Mouse (Mus musculus) heart, embryonic 12.5 days (tissue): ENCODE results near the gene Pin4. TPM values are rescaled to one million over a fixed set of nuclear protein-coding genes. Genes with fewer than 3 reads are reported as not detected.

Experiments
- ATAC-seq: fragments of 200-750 bp; cut with Nextera tagmentation; 2 replicates; pipeline ENCODE4 v1.8.0; 2017; ENCODE audit warnings: moderate TSS enrichment, moderate library complexity; ENCODE audit not compliant: insufficient number of reproducible peaks, low FRiP score
- H3K27ac ChIP-seq: fragments of 300-500 bp; sonication (generic); 2 replicates; pipeline ENCODE4 v1.5.1; 2016; ENCODE audit warnings: mild to moderate bottlenecking, moderate library complexity; ENCODE audit not compliant: poor library complexity, severe bottlenecking
- H3K27me3 ChIP-seq: fragments of 300-500 bp; sonication (generic); replicated peaks from 2 replicates; pipeline ENCODE4 v1.6.1; 2016; ENCODE audit warnings: mild to moderate bottlenecking, moderate library complexity
- H3K36me3 ChIP-seq: fragments of 300-500 bp; sonication (generic); 2 replicates; pipeline ENCODE4 v1.6.1; 2016; ENCODE audit warnings: mild to moderate bottlenecking, moderate library complexity
- H3K4me1 ChIP-seq: fragments of 300-500 bp; sonication (generic); replicated peaks from 2 replicates; pipeline ENCODE4 v1.6.1; 2016; ENCODE audit warnings: mild to moderate bottlenecking
- H3K4me2 ChIP-seq: fragments of 300-500 bp; sonication (generic); 2 replicates; pipeline ENCODE4 v1.6.1; 2016; ENCODE audit warnings: mild to moderate bottlenecking, moderate library complexity
- H3K4me3 ChIP-seq: fragments of 300-500 bp; sonication (generic); 2 replicates; pipeline ENCODE4 v1.5.1; 2016; ENCODE audit warnings: mild to moderate bottlenecking
- H3K9ac ChIP-seq: fragments of 300-500 bp; sonication (generic); 2 replicates; pipeline ENCODE4 v1.6.1; 2016; ENCODE audit warnings: mild to moderate bottlenecking, moderate library complexity
- H3K9me3 ChIP-seq: fragments of 300-500 bp; sonication (generic); replicated peaks from 2 replicates; pipeline ENCODE4 v1.6.1; 2016; ENCODE audit warnings: mild to moderate bottlenecking, moderate library complexity
- WGBS: fragments of 180-500 bp; shearing (Covaris S2); methylation state at CpG from one replicate; pipeline ENCODE4 v1.1.7; 2016; 5-methylcytosine and 5-hydroxymethylcytosine counted together
- polyA plus RNA-seq: library from polyadenylated mRNA; unstranded; fragments of >200 nt; fragmentation: Nextera tagmentation; extraction: Ambion mirVana; gene quantifications from 2 replicates; pipeline ENCODE4 v1.2.1, GENCODE M21; 2016

Pin4 gene
- polyA plus RNA-seq: 40.8 and 44.9 TPM in 2 replicates

GRCm38 (mm10) chrX:102119042-102119864 is at the start of gene Pin4:
Gene Pin4, plus strand, starts transcription at chrX:102119447.
- Histone ChIP-seq H3K4me2 (peak within 1 kb of the TSS; percentile 79), H3K4me1 (peaks cover 5% of the 10 kb centered on the region; the same call in 1 of the 2 replicates), H3K36me3 (peaks cover 16% of the 10 kb centered on the region), H3K4me3 (peak within 1 kb of the TSS; percentile 79), H3K27me3 (no peaks in the 10 kb centered on the region), H3K27ac (no peak within 1 kb of the TSS), H3K9ac (peak within 1 kb of the TSS; percentile 79), H3K9me3 (no peaks in the 10 kb centered on the region)
- ATAC-seq: peak; percentile 99
- 12% methylated on average over 30 of the region's 30 CpGs for WGBS

GRCm38 (mm10) chrX:102070591-102071471 is 48.4 kb upstream of the Pin4 start, which contains the start of gene Rtl5:
Gene Rtl5, minus strand, starts transcription at chrX:102071304.
- Histone ChIP-seq H3K4me3 (peak within 1 kb of the TSS; percentile 58), H3K27ac (peak within 1 kb of the TSS; percentile 88), H3K27me3 (peaks cover 11% of the 10 kb centered on the region), H3K9me3 (no peaks in the 10 kb centered on the region), H3K4me2 (peak within 1 kb of the TSS; percentile 81), H3K4me1 (peaks cover 22% of the 10 kb centered on the region), H3K9ac (peak within 1 kb of the TSS; percentile 85), H3K36me3 (0 out of 2 replicates have a peak, but pooled peaks cover 8% of the 10 kb centered on the region)
- WGBS: 18% methylated on average over 55 of the region's 61 CpGs
- ATAC-seq: peak; percentile 83

GRCm38 (mm10) chrX:102071517-102071916 is 47.7 kb upstream of the Pin4 start:
- Histone ChIP-seq H3K9me3 (no peaks in the 10 kb centered on the region), H3K4me2 (peak overlapping the region; percentile 81), H3K27me3 (peaks cover 11% of the 10 kb centered on the region), H3K4me1 (peaks cover 18% of the 10 kb centered on the region), H3K9ac (no peak overlapping the region), H3K36me3 (0 out of 2 replicates have a peak, but pooled peaks cover 8% of the 10 kb centered on the region), H3K27ac (peak overlapping the region; percentile 88), H3K4me3 (peak overlapping the region; percentile 58)
- 23% methylated on average over 2 of the region's 2 CpGs for WGBS
- no peak for ATAC-seq

- Histone ChIP-seq H3K36me3 (peaks cover 23% of the 10 kb centered on the region), H3K4me2 (no peak overlapping the region), H3K27ac (no peak overlapping the region), H3K9me3 (no peaks in the 10 kb centered on the region), H3K27me3 (peaks cover 7% of the 10 kb centered on the region), H3K4me1 (peaks cover 18% of the 10 kb centered on the region), H3K9ac (no peak overlapping the region), H3K4me3 (no peak overlapping the region)
- WGBS: 79% methylated on average over 14 of the region's 14 CpGs
- no peak for ATAC-seq
Observed at GRCm38 (mm10) chrX:102073605-102074325, 45.5 kb upstream of the Pin4 start.

- H3K27ac ChIP-seq: no peak overlapping the region
- no peaks in the 10 kb centered on the region for H3K9me3 ChIP-seq
- H3K4me3 ChIP-seq: no peak overlapping the region
- H3K4me1 ChIP-seq: peaks cover 16% of the 10 kb centered on the region
- no peak for ATAC-seq
- WGBS: 82% methylated on average over 5 of the region's 5 CpGs
- H3K36me3 ChIP-seq: peaks cover 30% of the 10 kb centered on the region
- no peak overlapping the region for H3K9ac ChIP-seq
- no peak overlapping the region for H3K4me2 ChIP-seq
- peaks cover 7% of the 10 kb centered on the region for H3K27me3 ChIP-seq
Observed at GRCm38 (mm10) chrX:102074435-102074834, 44.8 kb upstream of the Pin4 start.

GRCm38 (mm10) chrX:102075158-102075557 is 44.1 kb upstream of the Pin4 start:
- Histone ChIP-seq H3K4me1 (peaks cover 9% of the 10 kb centered on the region), H3K36me3 (peaks cover 35% of the 10 kb centered on the region), H3K27ac (no peak overlapping the region), H3K4me2 (no peak overlapping the region), H3K27me3 (peaks cover 7% of the 10 kb centered on the region), H3K9ac (no peak overlapping the region), H3K9me3 (no peaks in the 10 kb centered on the region), H3K4me3 (no peak overlapping the region)
- ATAC-seq: no peak
- WGBS: 81% methylated on average over 4 of the region's 4 CpGs

GRCm38 (mm10) chrX:102076886-102077765 is 42.1 kb upstream of the Pin4 start:
- no peak overlapping the region for H3K27ac ChIP-seq
- 77% methylated on average over 7 of the region's 7 CpGs for WGBS
- no peak overlapping the region for H3K4me3 ChIP-seq
- H3K9me3 ChIP-seq: no peaks in the 10 kb centered on the region
- ATAC-seq: no peak
- H3K4me1 ChIP-seq: peaks cover under 1% of the 10 kb centered on the region; the same call in 1 of the 2 replicates
- no peak overlapping the region for H3K4me2 ChIP-seq
- H3K27me3 ChIP-seq: no peaks in the 10 kb centered on the region; the same call in 1 of the 2 replicates
- peaks cover 37% of the 10 kb centered on the region for H3K36me3 ChIP-seq
- H3K9ac ChIP-seq: no peak overlapping the region

- H3K4me2 ChIP-seq: no peak overlapping the region
- WGBS: 71% methylated on average over 10 of the region's 10 CpGs
- no peak overlapping the region for H3K9ac ChIP-seq
- ATAC-seq: no peak
- H3K27ac ChIP-seq: no peak overlapping the region
- H3K4me1 ChIP-seq: no peaks in the 10 kb centered on the region
- H3K36me3 ChIP-seq: peaks cover 44% of the 10 kb centered on the region
- no peak overlapping the region for H3K4me3 ChIP-seq
- no peaks in the 10 kb centered on the region for H3K9me3 ChIP-seq
- 0 out of 2 replicates have a peak, but pooled peaks cover 3% of the 10 kb centered on the region for H3K27me3 ChIP-seq
Observed at GRCm38 (mm10) chrX:102081076-102081475, 38.2 kb upstream of the Pin4 start.

GRCm38 (mm10) chrX:102081573-102082279 is 37.5 kb upstream of the Pin4 start:
- Histone ChIP-seq H3K4me2 (no peak overlapping the region), H3K4me3 (no peak overlapping the region), H3K9ac (no peak overlapping the region), H3K9me3 (no peaks in the 10 kb centered on the region), H3K27me3 (0 out of 2 replicates have a peak, but pooled peaks cover 9% of the 10 kb centered on the region), H3K36me3 (peaks cover 44% of the 10 kb centered on the region), H3K4me1 (no peaks in the 10 kb centered on the region), H3K27ac (no peak overlapping the region)
- no peak for ATAC-seq
- WGBS: 67% methylated on average over 7 of the region's 7 CpGs
